Mouse (Mus musculus) macrophage (primary cell): ENCODE data around the gene Asap2. TPM values are rescaled to one million over a fixed set of nuclear protein-coding genes. Genes with fewer than 3 reads are reported as not detected.

Experiments
- H3K27ac ChIP-seq: fragments of 350-480 bp; formaldehyde crosslinking; 2 replicates; pipeline ENCODE4 v1.9.0; 2021
- H3K36me3 ChIP-seq: fragments of 350-480 bp; formaldehyde crosslinking; 2 replicates; pipeline ENCODE4 v1.9.0; 2021; ENCODE audit errors: inconsistent target
- H3K4me3 ChIP-seq: fragments of 350-480 bp; formaldehyde crosslinking; 2 replicates; pipeline ENCODE4 v1.9.0; 2021; ENCODE audit errors: inconsistent target
- H3K79me2 ChIP-seq: fragments of 350-480 bp; formaldehyde crosslinking; 2 replicates; pipeline ENCODE4 v1.9.0; 2021; ENCODE audit errors: inconsistent target
- WGBS: methylation state at CpG from one replicate; pipeline ENCODE4 v1.1.7; 2026; ENCODE audit warnings: inconsistent platforms; ENCODE audit not compliant: missing documents; 5-methylcytosine and 5-hydroxymethylcytosine counted together
- polyA plus RNA-seq: library from polyadenylated mRNA; stranded (reverse); fragments of 250-400 nt; gene quantifications from 3 replicates; pipeline ENCODE4 v1.2.4, GENCODE M21; 2018; ENCODE audit warnings: inconsistent platforms

Gene Asap2
- polyA plus RNA-seq, 1 experiment from 2014 or later: 0.90 TPM

DNA sequence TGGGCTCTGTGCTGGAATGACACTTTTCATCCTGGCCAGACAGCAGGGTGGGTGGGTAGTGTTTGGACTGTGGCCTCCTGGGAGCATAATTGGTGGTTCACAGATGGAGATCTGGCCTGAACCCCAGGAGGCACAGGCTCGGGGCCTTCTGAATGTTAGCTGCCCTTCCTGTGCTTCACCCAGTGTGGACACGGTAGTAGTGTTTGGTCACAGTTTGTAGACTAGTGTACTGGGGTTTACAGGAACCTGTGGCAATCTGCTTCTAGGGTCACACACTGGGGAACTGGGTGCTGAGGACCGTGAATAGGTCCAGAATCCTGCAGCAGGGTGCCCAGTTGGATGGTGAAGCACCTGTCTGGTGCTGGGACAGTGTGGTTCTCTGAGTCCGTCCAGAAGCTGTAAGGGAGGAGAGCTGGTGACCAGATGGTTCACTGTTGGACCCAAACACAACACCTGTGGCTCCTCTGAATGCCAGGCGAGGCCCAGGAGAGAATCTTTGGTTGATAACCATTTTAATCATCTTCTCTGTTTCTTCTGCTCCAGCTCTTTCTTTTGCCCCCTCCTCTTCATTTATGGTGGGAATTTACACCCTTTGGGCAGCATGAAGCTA, 151.5 kb downstream of the Asap2 start:
- H3K4me3 ChIP-seq: no peak overlapping the region
- no peak overlapping the region for H3K27ac ChIP-seq
- H3K36me3 ChIP-seq: no peaks in the 10 kb centered on the region
- WGBS: 96% methylated on average over 5 of the region's 5 CpGs
- H3K79me2 ChIP-seq: no peaks in the 10 kb centered on the region

DNA sequence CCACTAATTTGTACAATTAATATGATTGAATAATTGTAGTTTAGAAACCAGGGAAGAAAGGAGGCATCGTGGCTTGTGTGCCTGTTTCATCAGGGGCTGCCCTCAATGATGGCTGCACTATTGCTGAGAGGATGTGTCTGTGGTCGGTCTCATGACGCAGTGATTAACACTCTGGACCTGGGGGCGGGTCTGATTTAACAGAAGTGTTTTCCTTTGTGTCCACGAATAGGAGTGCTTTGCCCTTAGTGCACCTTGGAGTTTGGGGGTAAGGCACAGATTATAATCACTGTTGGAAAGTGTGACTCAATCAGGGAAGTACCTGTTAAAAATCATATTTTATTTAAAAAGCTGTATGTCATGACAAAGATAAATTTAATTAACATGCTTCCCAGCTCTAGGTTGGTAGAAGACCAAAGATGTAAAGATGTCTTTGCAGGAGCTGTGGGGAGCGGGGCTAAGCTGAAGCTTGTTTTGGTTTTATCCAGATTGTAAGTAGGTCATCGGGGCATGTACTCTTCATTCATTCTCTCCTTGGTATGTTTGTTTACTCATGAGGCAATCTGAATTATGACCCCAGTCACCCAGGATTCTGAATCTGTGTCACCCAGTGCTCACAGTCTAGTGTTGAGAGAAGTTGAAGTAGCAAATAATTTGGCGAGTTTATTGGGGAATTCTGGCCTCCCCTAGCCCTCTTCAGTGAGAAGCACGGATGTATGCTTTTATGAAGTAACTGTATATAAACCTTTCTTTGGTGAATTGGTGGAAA, 152.4 kb downstream of the Asap2 start:
- Histone ChIP-seq H3K79me2 (no peaks in the 10 kb centered on the region), H3K4me3 (no peak overlapping the region), H3K27ac (no peak overlapping the region), H3K36me3 (no peaks in the 10 kb centered on the region)
- WGBS: 56% methylated on average over 9 of the region's 9 CpGs

DNA sequence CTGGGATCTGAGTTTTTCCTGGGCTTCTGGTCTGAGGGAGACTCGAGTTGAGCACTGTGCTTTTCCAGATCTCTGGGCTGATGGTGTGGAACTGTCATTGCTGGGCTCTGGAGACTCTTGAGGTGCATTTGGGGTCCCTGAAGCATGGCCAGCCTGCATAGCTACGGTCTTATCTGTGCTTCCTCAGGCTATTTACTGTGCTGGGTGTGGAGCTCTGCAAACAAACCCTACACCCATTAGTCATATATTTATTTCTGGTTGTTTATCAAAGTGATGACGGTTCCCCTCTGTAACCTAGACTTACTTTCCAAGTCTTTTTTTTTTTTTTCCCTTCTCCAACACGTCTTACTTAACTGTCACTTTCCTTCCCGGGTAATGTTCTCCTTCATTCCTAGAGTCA, 154.3 kb downstream of the Asap2 start:
- WGBS: 100% methylated on average over 5 of the region's 5 CpGs
- no peaks in the 10 kb centered on the region for H3K36me3 ChIP-seq
- H3K79me2 ChIP-seq: no peaks in the 10 kb centered on the region
- no peak overlapping the region for H3K4me3 ChIP-seq
- H3K27ac ChIP-seq: no peak overlapping the region

DNA sequence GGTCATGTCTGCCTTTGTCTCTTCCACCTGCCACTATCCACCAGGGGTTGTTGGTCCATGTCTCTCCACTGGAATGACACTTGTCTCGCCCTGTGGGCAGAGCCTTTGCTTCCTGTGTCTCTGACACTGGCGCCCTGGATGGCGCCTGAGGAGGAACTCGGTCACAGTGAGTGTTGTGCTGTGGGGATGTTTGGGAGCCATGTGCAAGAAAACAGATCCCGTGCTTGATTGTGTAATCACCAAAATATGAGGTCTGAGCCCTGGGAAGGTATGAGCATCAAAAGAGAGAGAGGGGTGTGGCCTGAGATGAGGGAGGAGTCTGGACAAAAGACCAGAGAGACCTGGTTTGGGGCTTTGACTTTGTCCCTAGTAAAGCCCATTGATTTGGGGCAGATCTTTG, 154.8 kb downstream of the Asap2 start:
- Histone ChIP-seq H3K79me2 (no peaks in the 10 kb centered on the region), H3K36me3 (no peaks in the 10 kb centered on the region), H3K27ac (no peak overlapping the region), H3K4me3 (no peak overlapping the region)
- WGBS: 85% methylated on average over 4 of the region's 5 CpGs

DNA sequence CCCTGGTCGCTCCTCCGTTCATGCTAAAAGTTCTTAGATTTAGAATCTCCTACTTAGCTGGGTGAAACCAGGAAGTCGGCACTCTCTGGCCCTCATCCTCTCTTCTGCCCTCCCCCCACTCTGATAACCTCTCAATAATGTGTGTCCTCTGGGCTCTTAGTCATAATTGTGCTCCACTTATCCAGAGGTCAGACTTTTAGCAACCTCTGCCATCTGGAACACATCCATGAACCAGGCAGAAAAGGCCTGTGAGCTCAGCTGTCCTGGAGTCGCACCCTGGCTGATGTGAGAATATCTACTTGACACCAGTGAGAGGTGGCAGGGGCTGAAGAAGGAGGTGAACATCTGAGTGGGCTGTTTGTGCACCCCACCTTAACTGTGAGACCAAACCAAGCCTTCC, 156.6 kb downstream of the Asap2 start:
- Histone ChIP-seq H3K79me2 (no peaks in the 10 kb centered on the region), H3K27ac (no peak overlapping the region), H3K4me3 (no peak overlapping the region), H3K36me3 (no peaks in the 10 kb centered on the region)
- 92% methylated on average over 4 of the region's 4 CpGs for WGBS

DNA sequence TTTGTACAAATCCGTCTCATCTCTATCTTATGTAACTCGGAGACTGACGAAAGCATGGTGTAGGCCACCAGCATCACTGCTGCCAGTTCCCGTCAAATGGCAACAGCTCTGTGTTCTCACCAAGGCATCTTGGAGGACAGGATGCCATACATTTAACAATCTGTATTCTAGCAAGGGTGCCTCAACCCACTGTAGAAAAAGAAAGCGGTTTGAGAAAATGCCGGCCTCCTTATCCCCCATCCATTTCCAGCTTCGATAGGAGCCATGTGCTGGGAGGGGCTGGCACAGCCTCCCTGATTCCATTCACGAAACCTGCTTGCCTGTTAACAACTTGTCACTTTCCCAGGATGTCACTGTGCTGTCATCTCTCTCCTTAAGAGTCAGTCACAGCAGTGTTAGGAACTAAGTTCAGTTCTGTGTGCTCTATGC, 163.0 kb downstream of the Asap2 start:
- no peaks in the 10 kb centered on the region for H3K79me2 ChIP-seq
- H3K36me3 ChIP-seq: no peaks in the 10 kb centered on the region
- no peak overlapping the region for H3K27ac ChIP-seq
- 97% methylated on average over 8 of the region's 8 CpGs for WGBS
- no peak overlapping the region for H3K4me3 ChIP-seq

DNA sequence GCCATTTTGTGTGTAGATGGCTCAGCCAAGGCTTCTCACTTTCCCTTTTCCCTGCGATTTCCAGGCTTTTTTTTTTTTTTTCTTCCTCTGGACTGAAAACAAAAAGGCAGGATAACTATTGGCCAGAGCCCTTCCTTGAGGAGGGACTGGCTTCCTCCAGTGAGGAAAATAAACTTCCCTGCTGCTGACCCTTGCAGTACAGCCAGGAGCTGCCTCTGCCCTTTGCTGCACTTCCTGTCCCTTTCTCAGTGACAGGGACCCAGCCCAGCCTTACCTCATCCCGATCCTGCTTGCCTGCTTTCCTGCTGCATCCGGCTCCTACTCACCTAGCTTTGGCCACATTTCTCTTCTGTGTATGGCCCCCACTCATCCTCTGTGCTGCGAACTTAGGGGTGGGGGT, 164.8 kb downstream of the Asap2 start:
- Histone ChIP-seq H3K27ac (no peak overlapping the region), H3K4me3 (no peak overlapping the region), H3K79me2 (no peaks in the 10 kb centered on the region), H3K36me3 (no peaks in the 10 kb centered on the region)
- WGBS: 75% methylated on average over 4 of the region's 4 CpGs

DNA sequence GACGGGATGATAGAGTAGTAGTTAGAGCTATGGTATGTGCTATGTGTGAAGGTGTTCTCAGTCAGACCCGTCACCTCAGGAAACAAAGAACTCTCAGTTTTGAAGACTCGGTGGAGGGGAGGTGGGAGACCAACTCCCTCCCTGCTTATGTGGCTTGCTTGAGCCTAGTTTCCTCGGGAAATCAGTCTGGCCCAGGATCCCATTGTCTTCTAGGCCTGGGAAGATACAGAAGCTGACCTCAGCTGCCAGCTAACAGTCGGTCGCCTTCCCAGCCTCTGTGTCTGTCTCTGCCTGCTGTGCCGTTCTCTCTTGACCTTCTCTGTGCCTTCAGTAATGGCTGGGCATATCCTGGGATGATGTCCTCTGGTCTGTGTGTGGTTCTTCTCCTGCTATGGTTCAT, 169.0 kb downstream of the Asap2 start:
- Histone ChIP-seq H3K27ac (no peak overlapping the region), H3K79me2 (no peaks in the 10 kb centered on the region), H3K36me3 (no peaks in the 10 kb centered on the region), H3K4me3 (no peak overlapping the region)
- WGBS: 91% methylated on average over 7 of the region's 7 CpGs

DNA sequence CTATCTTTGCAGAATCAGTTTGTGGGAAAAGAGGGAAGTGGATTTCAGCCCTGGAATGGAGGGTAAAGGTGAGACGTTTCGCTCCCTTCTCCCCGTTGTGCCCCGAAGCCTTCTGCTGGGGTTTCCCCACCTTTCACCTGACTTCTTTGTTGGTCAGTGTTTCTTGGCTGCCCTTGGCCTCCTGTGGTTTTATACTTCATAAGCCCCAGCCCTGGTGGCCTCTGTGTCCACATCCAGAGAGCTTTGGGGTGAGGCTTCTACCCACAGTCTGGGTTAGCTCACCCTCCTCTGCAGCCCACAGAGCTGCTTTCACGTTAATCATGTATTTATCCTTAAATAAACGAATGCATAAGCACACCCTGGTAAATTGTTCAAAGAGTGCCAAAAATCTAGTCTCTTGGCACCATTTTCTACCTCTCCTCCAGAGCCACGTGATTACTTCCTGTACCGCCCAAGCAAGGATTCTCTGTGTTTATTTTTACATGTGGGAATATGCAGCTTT, 170.1 kb downstream of the Asap2 start:
- H3K79me2 ChIP-seq: no peaks in the 10 kb centered on the region
- no peaks in the 10 kb centered on the region for H3K36me3 ChIP-seq
- WGBS: 47% methylated on average over 8 of the region's 8 CpGs
- no peak overlapping the region for H3K27ac ChIP-seq
- no peak overlapping the region for H3K4me3 ChIP-seq

DNA sequence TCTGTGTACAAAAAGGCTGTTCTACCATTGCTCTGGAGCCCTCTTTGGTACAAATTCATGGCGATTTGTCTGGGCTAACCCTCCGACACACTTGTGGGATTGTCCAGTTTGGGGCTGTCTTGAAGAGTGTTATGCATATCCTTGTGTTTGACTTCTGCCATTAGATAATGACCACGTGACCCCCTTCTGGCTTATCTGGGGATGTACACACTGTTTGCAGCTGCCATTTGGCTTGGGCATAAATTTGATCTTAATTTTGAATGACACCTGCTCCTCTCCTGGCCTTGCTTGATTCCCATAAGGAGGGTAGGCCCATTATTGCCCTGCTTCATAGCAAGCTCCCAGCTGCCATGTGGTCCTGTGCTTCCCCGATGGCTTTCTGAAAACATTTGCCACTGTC, 171.6 kb downstream of the Asap2 start:
- no peak overlapping the region for H3K27ac ChIP-seq

DNA sequence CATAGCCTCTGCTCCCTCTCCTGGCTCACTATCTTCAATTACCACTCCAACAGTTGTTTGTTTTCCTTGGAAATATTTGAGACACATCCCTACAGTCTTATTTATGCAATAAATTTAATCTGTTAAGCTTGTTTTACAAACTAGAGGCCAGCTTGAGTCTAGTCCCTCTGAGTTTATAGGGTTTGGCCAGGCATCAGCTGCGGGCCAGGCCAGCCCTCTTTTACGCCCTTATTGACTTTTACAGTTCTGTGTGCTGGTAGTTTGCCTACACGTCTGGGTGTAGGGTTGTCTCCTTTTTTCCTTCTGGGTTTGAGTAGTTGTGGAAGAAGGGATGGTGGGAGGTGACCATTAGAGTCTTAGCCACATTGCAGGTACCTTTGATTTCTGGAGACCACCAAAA, 173.4 kb downstream of the Asap2 start:
- Histone ChIP-seq H3K79me2 (no peaks in the 10 kb centered on the region), H3K27ac (no peak overlapping the region), H3K4me3 (no peak overlapping the region), H3K36me3 (no peaks in the 10 kb centered on the region)
- 100% methylated on average over 3 of the region's 3 CpGs for WGBS

More for the DNA sequence above, 171.6 kb downstream of the Asap2 start:
- Histone ChIP-seq H3K36me3 (no peaks in the 10 kb centered on the region), H3K79me2 (no peaks in the 10 kb centered on the region), H3K4me3 (no peak overlapping the region)
- 98% methylated on average over 4 of the region's 4 CpGs for WGBS

DNA sequence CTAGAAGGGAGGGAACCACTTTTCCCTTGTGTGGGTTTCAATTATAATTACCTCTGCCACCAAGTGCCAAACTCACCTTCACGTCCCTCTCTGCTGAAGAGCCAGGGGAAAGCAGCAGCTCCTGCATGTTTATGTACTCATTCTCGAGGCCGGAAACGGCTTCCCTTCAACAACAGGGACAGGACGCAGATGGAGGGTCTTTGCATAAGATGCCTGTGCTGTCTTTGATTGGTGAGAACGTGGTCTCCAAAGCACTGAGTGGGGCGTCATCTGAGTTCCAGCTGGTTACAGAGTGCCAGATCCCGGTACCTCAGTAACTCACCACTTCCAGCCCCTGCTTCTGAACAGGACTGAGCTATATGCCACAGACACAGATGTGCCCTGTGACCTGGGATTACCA, 174.0 kb downstream of the Asap2 start:
- Histone ChIP-seq H3K36me3 (no peaks in the 10 kb centered on the region), H3K79me2 (no peaks in the 10 kb centered on the region), H3K27ac (no peak overlapping the region), H3K4me3 (no peak overlapping the region)
- WGBS: 86% methylated on average over 8 of the region's 8 CpGs

DNA sequence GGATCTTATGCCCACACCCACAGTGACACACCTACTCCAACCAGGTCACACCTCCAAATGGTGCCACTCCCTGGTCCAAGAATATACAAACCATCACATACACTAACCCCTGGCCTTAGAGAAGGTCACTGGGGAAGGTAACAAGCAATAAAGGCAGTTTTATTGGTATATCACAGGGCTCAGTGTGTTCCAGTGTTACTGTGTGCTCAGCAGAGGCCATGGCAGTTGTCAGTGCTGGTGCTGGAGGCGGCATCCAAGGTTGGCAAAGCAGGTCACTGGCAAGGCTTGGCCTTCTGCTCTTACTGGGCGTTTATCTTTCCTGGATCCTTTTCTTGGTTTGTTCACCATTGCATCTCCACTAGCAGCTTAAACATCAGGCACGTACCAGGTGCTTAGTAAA, 174.9 kb downstream of the Asap2 start:
- 86% methylated on average over 3 of the region's 3 CpGs for WGBS
- H3K79me2 ChIP-seq: no peaks in the 10 kb centered on the region
- no peak overlapping the region for H3K27ac ChIP-seq
- no peak overlapping the region for H3K4me3 ChIP-seq
- no peaks in the 10 kb centered on the region for H3K36me3 ChIP-seq

DNA sequence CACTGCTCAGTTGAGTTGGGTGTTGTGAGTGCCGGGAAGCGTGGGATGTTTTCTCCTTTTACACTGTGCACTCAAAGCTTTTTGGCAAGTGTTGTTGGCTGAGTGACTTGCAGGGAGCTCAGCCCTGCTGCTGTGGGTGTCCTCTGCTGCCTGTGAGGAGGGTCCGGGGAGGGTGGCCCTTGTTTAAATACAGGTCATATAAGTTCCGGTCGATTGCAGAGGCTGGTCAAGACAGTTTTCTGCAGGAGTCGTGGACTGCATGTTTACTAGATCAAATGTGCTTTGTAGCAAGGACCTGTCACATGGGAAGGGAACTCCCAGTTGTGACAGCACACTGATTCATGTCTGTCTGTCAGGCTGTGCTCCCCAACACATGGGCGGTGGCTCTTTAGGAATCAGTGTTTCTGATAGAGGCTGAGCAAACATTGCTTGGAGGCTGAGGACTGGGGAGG, 175.7 kb downstream of the Asap2 start:
- WGBS: 83% methylated on average over 7 of the region's 7 CpGs
- Histone ChIP-seq H3K27ac (no peak overlapping the region), H3K79me2 (no peaks in the 10 kb centered on the region), H3K4me3 (no peak overlapping the region), H3K36me3 (no peaks in the 10 kb centered on the region)

DNA sequence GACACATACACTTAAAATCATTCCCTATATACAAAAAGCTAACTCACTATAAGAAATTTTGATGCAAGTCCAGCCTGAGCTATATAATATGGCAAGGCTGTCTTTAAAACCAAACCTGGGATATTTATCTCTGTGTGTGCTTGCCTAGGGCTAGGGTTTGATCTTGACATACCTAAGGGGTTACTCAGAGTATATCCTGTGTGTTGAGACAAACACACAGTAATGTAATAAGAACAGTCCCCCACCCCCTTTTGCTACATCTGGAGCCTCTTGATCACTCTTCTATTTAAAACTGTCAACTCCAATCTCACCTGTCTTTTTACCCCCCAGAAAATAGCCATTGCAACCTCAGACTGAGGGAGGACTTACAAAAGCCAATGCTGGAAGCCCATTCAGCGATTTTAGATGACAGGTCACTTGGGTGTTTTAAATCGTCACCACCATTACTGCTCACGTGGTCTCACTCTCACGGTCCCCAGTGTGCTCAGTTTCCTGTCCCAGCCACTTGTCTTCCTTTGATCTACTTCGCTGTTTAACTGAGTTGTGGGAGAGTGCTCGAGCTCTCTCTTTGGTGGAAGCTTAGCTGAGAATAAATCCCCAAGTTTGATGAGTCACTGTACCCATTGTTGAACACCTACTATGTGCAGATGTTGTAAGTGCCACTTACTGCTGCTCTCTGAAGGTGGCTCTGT, 176.8 kb downstream of the Asap2 start:
- Histone ChIP-seq H3K79me2 (no peaks in the 10 kb centered on the region), H3K27ac (no peak overlapping the region), H3K36me3 (no peaks in the 10 kb centered on the region), H3K4me3 (no peak overlapping the region)
- 20% methylated on average over 6 of the region's 6 CpGs for WGBS
